Comparison of ENCODE assay signal across 9 mouse cellular contexts in the genomic region with DNA sequence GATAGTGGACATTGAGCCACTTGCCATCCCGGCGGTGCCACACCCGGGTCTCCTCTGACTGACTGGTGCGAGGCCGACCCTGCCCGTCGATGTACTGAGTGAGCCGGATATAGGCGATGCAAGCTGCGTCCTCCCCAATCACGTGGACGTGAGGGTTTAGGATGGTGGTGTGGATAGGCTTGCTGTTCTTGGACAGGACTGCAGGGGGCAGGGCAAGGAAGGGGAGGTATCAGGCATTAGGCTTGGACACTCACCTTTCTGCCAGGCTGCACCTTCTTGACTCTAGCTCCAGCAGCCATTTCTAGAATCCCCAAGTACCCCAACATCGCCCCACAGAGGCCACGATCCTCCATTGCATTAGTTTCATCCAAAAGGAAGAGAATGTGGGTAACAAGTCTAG. TPM values are rescaled to one million over a fixed set of nuclear protein-coding genes. Genes with fewer than 3 reads are reported as not detected.
DNase-seq lines count a peak whose midpoint lies in the region; ATAC-seq and TF ChIP-seq lines count a peak whose summit lies in the region.
"Had no signal": no experiment of that assay in that cellular context is flagged by ENCODE, and none has a peak within 500 bp of the region (broad histone marks: within the 10 kb centered on the region; RNA-seq: fewer than 3 reads in every experiment).

No protein-coding gene starts in this region.

- H3K27ac ChIP-seq in thymus, adult 2 months (ENCODE audit: control insufficient read depth, insufficient read depth, low read length): no peak overlapping the region
- no peak overlapping the region for H3K27ac ChIP-seq in embryonic facial prominence, embryonic 10.5 days (replicated peaks)
- H3K27ac ChIP-seq: limb, embryonic 13.5 days had no signal

- peaks cover 7% of the 10 kb centered on the region for H3K4me1 ChIP-seq in thymus, adult 2 months (replicated peaks; ENCODE audit: control insufficient read depth, insufficient read depth, low read length)
- peaks cover 44% of the 10 kb centered on the region for H3K4me1 ChIP-seq in embryonic facial prominence, embryonic 10.5 days
- peaks cover 8% of the 10 kb centered on the region for H3K4me1 ChIP-seq in lung, adult 2 months (ENCODE audit: control insufficient read depth, insufficient read depth, low read length)

- H3K36me3 ChIP-seq in thymus, adult 2 months (ENCODE audit: control insufficient read depth, insufficient read depth, low read length): 0 out of 2 replicates have a peak, but pooled peaks cover 3% of the 10 kb centered on the region
- H3K36me3 ChIP-seq in embryonic facial prominence, embryonic 10.5 days (replicated peaks): peaks cover 73% of the 10 kb centered on the region

- H3K27me3 ChIP-seq in thymus, adult 2 months (ENCODE audit: control insufficient read depth, insufficient read depth, low read length): no peaks in the 10 kb centered on the region
- no peaks in the 10 kb centered on the region for H3K27me3 ChIP-seq in embryonic facial prominence, embryonic 10.5 days (replicated peaks; ENCODE audit: low read depth, poor library complexity, severe bottlenecking)
- H3K27me3 ChIP-seq: limb, embryonic 13.5 days had no signal

- ATAC-seq in CD4-positive, CD25-positive, alpha-beta regulatory T cell, adult 4 months: no peak
- peak; percentile 46 to 59 for ATAC-seq in hematopoietic stem cell, adult 5-6 weeks (replicated peaks in 1 of 2; ENCODE audit: insufficient read depth in 1 of 2, low FRiP score in 2 of 2, low TSS enrichment in 1 of 2, low read depth in 1 of 2, poor library complexity in 2 of 2, severe bottlenecking in 2 of 2)

- no peak for TF ChIP-seq POLR2A in thymus, adult 2 months (IDR thresholded peaks at IDR 0.05; ENCODE audit: control insufficient read depth, extremely low read depth, insufficient read depth, low read length, poor library complexity)
- no peak for TF ChIP-seq POLR2A in lung, adult 2 months (IDR thresholded peaks at IDR 0.05; ENCODE audit: borderline replicate concordance, extremely low read depth, low read depth, low read length)

- no peaks in the 10 kb centered on the region for H3K9me3 ChIP-seq in embryonic facial prominence, embryonic 10.5 days
- H3K9me3 ChIP-seq: limb, embryonic 13.5 days had no signal

- H3K4me3 ChIP-seq in thymus, adult 2 months (ENCODE audit: control insufficient read depth, insufficient read depth, low read length): no peak overlapping the region
- H3K4me3 ChIP-seq in embryonic facial prominence, embryonic 10.5 days: no peak overlapping the region
- H3K4me3 ChIP-seq in lung, adult 2 months (replicated peaks; ENCODE audit: extremely low read depth, low read depth, low read length): no peak overlapping the region
- H3K4me3 ChIP-seq: limb, embryonic 13.5 days had no signal

- peak; percentile 56 for DNase-seq in CD4-positive, CD25-positive, alpha-beta regulatory T cell, adult 2 months (ENCODE audit: low read depth, low spot score)
- peak; percentile 21 for DNase-seq in thymus, adult 2 months
- DNase-seq in thymus, adult 18-20 months: no peak
- DNase-seq in embryonic facial prominence, embryonic 10.5 days (ENCODE audit: low spot score): peak; percentile 65
- DNase-seq in lung, adult 2 months: peak; percentile 70
- peak; percentile 28 to 48 for DNase-seq in spleen, adult 18-20 months

- TF ChIP-seq CTCF in thymus, adult 2 months (IDR thresholded peaks at IDR 0.05; ENCODE audit: borderline replicate concordance, control insufficient read depth, extremely low read depth, insufficient read depth, low read length, poor library complexity): peak; percentile 53; the same call in 1 of the 2 replicates
- peak; percentile 77 for TF ChIP-seq CTCF in lung, adult 2 months (IDR thresholded peaks at IDR 0.05; ENCODE audit: insufficient read depth, low read length)

- WGBS in thymus, adult 2 months: 85% methylated on average over 14 of the region's 14 CpGs
- WGBS in embryonic facial prominence, embryonic 10.5 days: 42% methylated on average over 14 of the region's 14 CpGs
- 35% methylated on average over 14 of the region's 14 CpGs for WGBS in lung, adult 2 months

RNA-seq across cellular contexts. Expression of a gene that starts 2.9 kb away (rescaled TPM):
- 10 to 100 TPM; 12.9 to 13.7 TPM for polyA plus RNA-seq in CD4-positive, CD25-positive, alpha-beta regulatory T cell, adult 4 months (2017; shearing (Covaris generic))
- polyA plus RNA-seq in thymus, adult 2 months (2012; rRNA removed): 42.2 and 46.2 TPM in 2 replicates
- polyA plus RNA-seq in embryonic facial prominence, embryonic 10.5 days (2016; fragmentation: Nextera tagmentation; extraction: Ambion mirVana): 24.4 and 25.6 TPM in 2 replicates
- total RNA-seq in hematopoietic stem cell, adult 5-6 weeks (2017): 7.5 and 8.4 TPM in 2 replicates
- 36.9 and 44.0 TPM in 2 replicates for polyA plus RNA-seq in lung, adult 2 months (2012; rRNA removed)

RNA-seq across cellular contexts. Expression of a gene that starts 30.0 kb away (rescaled TPM):
- polyA plus RNA-seq in CD4-positive, CD25-positive, alpha-beta regulatory T cell, adult 4 months (2017; shearing (Covaris generic)): 10 to 100 TPM; 21.6 to 22.3 TPM
- polyA plus RNA-seq in thymus, adult 2 months (2012; rRNA removed): 296 and 301 TPM in 2 replicates
- 34.2 and 36.3 TPM in 2 replicates for polyA plus RNA-seq in embryonic facial prominence, embryonic 10.5 days (2016; fragmentation: Nextera tagmentation; extraction: Ambion mirVana)
- 29.6 and 35.7 TPM in 2 replicates for total RNA-seq in hematopoietic stem cell, adult 5-6 weeks (2017)
- polyA plus RNA-seq in lung, adult 2 months (2012; rRNA removed): 221 and 236 TPM in 2 replicates

RNA-seq across cellular contexts. Expression of a gene that starts 34.5 kb away (rescaled TPM):
- 100 to 1,000 TPM; 120 to 143 TPM for polyA plus RNA-seq in CD4-positive, CD25-positive, alpha-beta regulatory T cell, adult 4 months (2017; shearing (Covaris generic))
- 33.5 and 39.5 TPM in 2 replicates for polyA plus RNA-seq in thymus, adult 2 months (2012; rRNA removed)
- polyA plus RNA-seq in embryonic facial prominence, embryonic 10.5 days (2016; fragmentation: Nextera tagmentation; extraction: Ambion mirVana): 253 and 263 TPM in 2 replicates
- 48.1 and 79.0 TPM in 2 replicates for total RNA-seq in hematopoietic stem cell, adult 5-6 weeks (2017)
- 19.7 and 23.2 TPM in 2 replicates for polyA plus RNA-seq in lung, adult 2 months (2012; rRNA removed)

RNA-seq across cellular contexts. Expression of a gene that starts 42.5 kb away (rescaled TPM):
- 1 to 10 TPM; 5.6 to 7.7 TPM for polyA plus RNA-seq in CD4-positive, CD25-positive, alpha-beta regulatory T cell, adult 4 months (2017; shearing (Covaris generic))
- 19.2 and 23.4 TPM in 2 replicates for polyA plus RNA-seq in thymus, adult 2 months (2012; rRNA removed)
- 20.2 and 20.9 TPM in 2 replicates for polyA plus RNA-seq in embryonic facial prominence, embryonic 10.5 days (2016; fragmentation: Nextera tagmentation; extraction: Ambion mirVana)
- 4.5 and 7.1 TPM in 2 replicates for total RNA-seq in hematopoietic stem cell, adult 5-6 weeks (2017)
- polyA plus RNA-seq in lung, adult 2 months (2012; rRNA removed): 24.8 and 34.9 TPM in 2 replicates

RNA-seq across cellular contexts. Expression of a gene that starts 56.6 kb away (rescaled TPM):
- 10 to 100 TPM; 32.6 to 37.8 TPM for polyA plus RNA-seq in CD4-positive, CD25-positive, alpha-beta regulatory T cell, adult 4 months (2017; shearing (Covaris generic))
- 36.4 and 42.3 TPM in 2 replicates for polyA plus RNA-seq in thymus, adult 2 months (2012; rRNA removed)
- polyA plus RNA-seq in embryonic facial prominence, embryonic 10.5 days (2016; fragmentation: Nextera tagmentation; extraction: Ambion mirVana): 43.9 and 50.6 TPM in 2 replicates
- total RNA-seq in hematopoietic stem cell, adult 5-6 weeks (2017): 99.3 and 101 TPM in 2 replicates
- 30.1 and 30.9 TPM in 2 replicates for polyA plus RNA-seq in lung, adult 2 months (2012; rRNA removed)

Comparison
In these comparisons a context has a peak if more than half of its experiments do, and no peak if none do; other contexts are left out.
1. DNase-seq: peak in CD4-positive, CD25-positive, alpha-beta regulatory T cell, adult 2 months (single experiment), thymus, adult 2 months (single experiment), embryonic facial prominence, embryonic 10.5 days (single experiment), lung, adult 2 months (single experiment) and spleen, adult 18-20 months (2 of 2); none in thymus, adult 18-20 months (0 of 2).